Mouse (Mus musculus) midbrain, postnatal 0 days (tissue): Measurements from ENCODE around the gene Xpo4. TPM values are rescaled to one million over a fixed set of nuclear protein-coding genes. Genes with fewer than 3 reads are reported as not detected.

Source experiments
- ATAC-seq: fragments of 200-750 bp; cut with Nextera tagmentation; 2 replicates; pipeline ENCODE4 v1.8.0; 2017; ENCODE audit warnings: moderate number of reproducible peaks, mild to moderate bottlenecking, moderate TSS enrichment, moderate library complexity; ENCODE audit not compliant: low FRiP score
- DNase-seq: peaks from one replicate; pipeline ENCODE4 v3.0.0-alpha.2; 2015; ENCODE audit warnings: low spot score
- H3K27ac ChIP-seq: fragments of 300-500 bp; sonication (generic); 2 replicates; pipeline ENCODE4 v1.5.1; 2014; ENCODE audit warnings: low read depth, mild to moderate bottlenecking, low read length, mixed read lengths
- H3K27me3 ChIP-seq: fragments of 300-500 bp; sonication (generic); 2 replicates; pipeline ENCODE4 v1.6.1; 2014; ENCODE audit warnings: low read length, control low read depth, mixed read lengths; ENCODE audit not compliant: insufficient read depth
- H3K36me3 ChIP-seq: fragments of 300-500 bp; sonication (generic); 2 replicates; pipeline ENCODE4 v1.6.1; 2014; ENCODE audit warnings: low read length, control low read depth, mixed read lengths; ENCODE audit not compliant: insufficient read depth
- H3K4me1 ChIP-seq: fragments of 300-500 bp; sonication (generic); 2 replicates; pipeline ENCODE4 v1.6.1; 2014; ENCODE audit warnings: mild to moderate bottlenecking, control low read depth, antibody characterized with exemption, low read length, mixed read lengths; ENCODE audit not compliant: insufficient read depth
- H3K4me2 ChIP-seq: fragments of 300-500 bp; sonication (generic); 2 replicates; pipeline ENCODE4 v1.6.1; 2014; ENCODE audit warnings: low read depth, mild to moderate bottlenecking, low read length, mixed read lengths; ENCODE audit not compliant: poor library complexity, severe bottlenecking
- H3K4me3 ChIP-seq: fragments of 300-500 bp; sonication (generic); 2 replicates; pipeline ENCODE4 v1.5.1; 2014; ENCODE audit warnings: low read depth, mild to moderate bottlenecking, low read length, moderate library complexity
- H3K9ac ChIP-seq: fragments of 300-500 bp; sonication (generic); replicated peaks from 2 replicates; pipeline ENCODE4 v1.6.1; 2014; ENCODE audit warnings: mild to moderate bottlenecking, low read length, moderate library complexity, mixed read lengths; ENCODE audit not compliant: poor library complexity, severe bottlenecking
- H3K9me3 ChIP-seq: fragments of 300-500 bp; sonication (generic); 2 replicates; pipeline ENCODE4 v1.6.1; 2016; ENCODE audit warnings: low read length, control low read depth
- CTCF ChIP-seq: IDR thresholded peaks from 2 replicates; pipeline ENCODE4 v1.5.1; 2016; ENCODE audit warnings: antibody characterized with exemption, mild to moderate bottlenecking
- WGBS: fragments of 180-500 bp; shearing (Covaris S2); extraction: QIAGEN DNeasy Blood & Tissue Kit; methylation state at CpG from one replicate; pipeline ENCODE4 v1.1.7; 2014; 5-methylcytosine and 5-hydroxymethylcytosine counted together
- polyA plus RNA-seq: library from polyadenylated mRNA; unstranded; fragments of >200 nt; fragmentation: Nextera tagmentation; extraction: Ambion mirVana; gene quantifications from 2 replicates; pipeline ENCODE4 v1.2.1, GENCODE M21; 2015
- total RNA-seq: library from RNA; depleted of rRNA; stranded (reverse); fragments of >200 nt; gene quantifications from 2 replicates; pipeline ENCODE4 v1.2.3, GENCODE M21; 2014

Xpo4 gene
- total and polyA plus RNA-seq, 2 experiments from 2014 or later = 11.3 to 11.7 TPM

GRCm38 (mm10) chr14:57707100-57707893 is 42.1 kb upstream of the Xpo4 start:
- no peaks in the 10 kb centered on the region for H3K9me3 ChIP-seq
- ATAC-seq (peak; percentile 51), DNase-seq (peak; percentile 73)
- H3K36me3 ChIP-seq = no peaks in the 10 kb centered on the region
- H3K4me3 ChIP-seq = no peak overlapping the region
- H3K27me3 ChIP-seq = no peaks in the 10 kb centered on the region
- WGBS = 21% methylated on average over 18 of the region's 18 CpGs
- H3K9ac ChIP-seq = 0 out of 2 replicates have a peak overlapping the region, but pooled peaks have one; percentile 29
- no peak for TF ChIP-seq CTCF
- peak overlapping the region; percentile 65 for H3K27ac ChIP-seq
- peaks cover 21% of the 10 kb centered on the region; the same call in 1 of the 2 replicates for H3K4me1 ChIP-seq
- peak overlapping the region; percentile 22; the same call in 1 of the 2 replicates for H3K4me2 ChIP-seq

GRCm38 (mm10) chr14:57706760-57707099 is 41.5 kb upstream of the Xpo4 start:
- Histone ChIP-seq H3K4me3 (no peak overlapping the region), H3K4me2 (no peak overlapping the region), H3K36me3 (no peaks in the 10 kb centered on the region), H3K9ac (no peak overlapping the region), H3K9me3 (no peaks in the 10 kb centered on the region), H3K27me3 (no peaks in the 10 kb centered on the region), H3K4me1 (peaks cover 21% of the 10 kb centered on the region), H3K27ac (peak overlapping the region; percentile 65)
- peak; percentile 19; the same call in 1 of the 2 replicates for ATAC-seq
- 42% methylated on average over 4 of the region's 4 CpGs for WGBS
- DNase-seq = peak; percentile 6
- TF ChIP-seq CTCF = no peak

- no peak for TF ChIP-seq CTCF
- Histone ChIP-seq H3K27ac (no peak overlapping the region), H3K4me2 (no peak overlapping the region), H3K4me1 (peaks cover 21% of the 10 kb centered on the region), H3K4me3 (no peak overlapping the region), H3K9me3 (no peaks in the 10 kb centered on the region), H3K9ac (no peak overlapping the region), H3K36me3 (no peaks in the 10 kb centered on the region), H3K27me3 (no peaks in the 10 kb centered on the region)
- no peak for ATAC-seq
- WGBS = 89% methylated on average over 4 of the region's 4 CpGs
- DNase-seq = no peak
These were observed 40.5 kb upstream of the Xpo4 start for GRCm38 (mm10) chr14:57705759-57706158.

- no peak for DNase-seq
- Histone ChIP-seq H3K4me1 (peaks cover 21% of the 10 kb centered on the region), H3K9me3 (no peaks in the 10 kb centered on the region), H3K4me3 (no peak overlapping the region), H3K4me2 (no peak overlapping the region), H3K27me3 (no peaks in the 10 kb centered on the region), H3K27ac (no peak overlapping the region), H3K36me3 (no peaks in the 10 kb centered on the region), H3K9ac (no peak overlapping the region)
- WGBS = 90% methylated on average over 4 of the region's 4 CpGs
- TF ChIP-seq CTCF = no peak
- no peak for ATAC-seq
These were observed 39.8 kb upstream of the Xpo4 start for GRCm38 (mm10) chr14:57705075-57705474.

- DNase-seq (peak; percentile 44), ATAC-seq (0 out of 2 replicates have a peak, but pooled peaks have one; percentile 47)
- Histone ChIP-seq H3K9me3 (no peaks in the 10 kb centered on the region), H3K36me3 (0 out of 2 replicates have a peak, but pooled peaks cover 5% of the 10 kb centered on the region), H3K4me3 (no peak overlapping the region), H3K4me2 (no peak overlapping the region), H3K4me1 (peaks cover 6% of the 10 kb centered on the region), H3K27me3 (no peaks in the 10 kb centered on the region), H3K27ac (peak overlapping the region; percentile 55), H3K9ac (no peak overlapping the region)
- no peak for TF ChIP-seq CTCF
- 44% methylated on average over 12 of the region's 12 CpGs for WGBS
These were observed 36.8 kb upstream of the Xpo4 start for GRCm38 (mm10) chr14:57701915-57702477.

- H3K9ac ChIP-seq = no peak overlapping the region
- ATAC-seq = no peak
- TF ChIP-seq CTCF = no peak
- 97% methylated on average over 33 of the region's 33 CpGs for WGBS
- no peaks in the 10 kb centered on the region; the same call in 1 of the 2 replicates for H3K4me1 ChIP-seq
- H3K4me3 ChIP-seq = no peak overlapping the region
- no peak for DNase-seq
- H3K9me3 ChIP-seq = no peaks in the 10 kb centered on the region
- no peaks in the 10 kb centered on the region for H3K27me3 ChIP-seq
- no peak overlapping the region for H3K4me2 ChIP-seq
- H3K27ac ChIP-seq = no peak overlapping the region
- peaks cover 5% of the 10 kb centered on the region; the same call in 1 of the 2 replicates for H3K36me3 ChIP-seq
These were observed 34.3 kb upstream of the Xpo4 start for GRCm38 (mm10) chr14:57699461-57699970.
